Mouse (Mus musculus) neural tube, embryonic 15.5 days (tissue): ENCODE data around the gene Elovl2. TPM values are rescaled to one million over a fixed set of nuclear protein-coding genes. Genes with fewer than 3 reads are reported as not detected.
"Not testable (repeated sequence)": the region's sequence is repeated elsewhere in the genome, so short reads cannot be mapped to it uniquely, and the experiment has no call there.

ENCODE experiments used
- ATAC-seq: fragments of 200-750 bp; cut with Nextera tagmentation; 2 replicates; pipeline ENCODE4 v1.8.0; 2017; ENCODE audit warnings: mild to moderate bottlenecking, moderate TSS enrichment, moderate library complexity; ENCODE audit not compliant: low FRiP score
- H3K27ac ChIP-seq: fragments of 300-500 bp; sonication (generic); replicated peaks from 2 replicates; pipeline ENCODE4 v1.5.1; 2015; ENCODE audit warnings: mild to moderate bottlenecking, inconsistent platforms
- H3K27me3 ChIP-seq: fragments of 300-500 bp; sonication (generic); replicated peaks from 2 replicates; pipeline ENCODE4 v1.6.1; 2015; ENCODE audit warnings: inconsistent platforms
- H3K36me3 ChIP-seq: fragments of 300-500 bp; sonication (generic); 2 replicates; pipeline ENCODE4 v1.6.1; 2015; ENCODE audit warnings: inconsistent platforms
- H3K4me1 ChIP-seq: fragments of 300-500 bp; sonication (generic); 2 replicates; pipeline ENCODE4 v1.6.1; 2015; ENCODE audit warnings: inconsistent platforms
- H3K4me2 ChIP-seq: fragments of 300-500 bp; sonication (generic); 2 replicates; pipeline ENCODE4 v1.6.1; 2015; ENCODE audit warnings: inconsistent platforms, mild to moderate bottlenecking, moderate library complexity
- H3K4me3 ChIP-seq: fragments of 300-500 bp; sonication (generic); replicated peaks from 2 replicates; pipeline ENCODE4 v1.5.1; 2015; ENCODE audit warnings: mild to moderate bottlenecking, inconsistent platforms
- H3K9ac ChIP-seq: fragments of 300-500 bp; sonication (generic); replicated peaks from 2 replicates; pipeline ENCODE4 v1.6.1; 2015; ENCODE audit warnings: mild to moderate bottlenecking, inconsistent platforms
- H3K9me3 ChIP-seq: fragments of 300-500 bp; sonication (generic); replicated peaks from 2 replicates; pipeline ENCODE4 v1.6.1; 2016; ENCODE audit warnings: inconsistent platforms
- WGBS: fragments of 180-500 bp; shearing (Covaris S2); methylation state at CpG from one replicate; pipeline ENCODE4 v1.1.7; 2015; ENCODE audit warnings: mixed read lengths; 5-methylcytosine and 5-hydroxymethylcytosine counted together
- polyA plus RNA-seq: library from polyadenylated mRNA; unstranded; fragments of >200 nt; fragmentation: Nextera tagmentation; extraction: Ambion mirVana; gene quantifications from 2 replicates; pipeline ENCODE4 v1.2.1, GENCODE M21; 2015

Elovl2 gene
- polyA plus RNA-seq, result 30.7 and 35.2 TPM in 2 replicates

GRCm38 (mm10) chr13:41220304-41220834 lies at the start of gene Elovl2:
Gene Elovl2 (minus strand): TSS chr13:41220405.
- H3K9me3 ChIP-seq, result peaks cover 4% of the 10 kb centered on the region; the same call in 1 of the 2 replicates
- 2% methylated on average over 50 of the region's 77 CpGs for WGBS
- peaks cover 15% of the 10 kb centered on the region for H3K4me1 ChIP-seq
- ATAC-seq, result peak; percentile 94
- H3K36me3 ChIP-seq, result no peaks in the 10 kb centered on the region
- H3K4me2 ChIP-seq, result peak within 1 kb of the TSS; percentile 56
- H3K4me3 ChIP-seq, result peak within 1 kb of the TSS; percentile 66
- peak within 1 kb of the TSS; percentile 66 for H3K9ac ChIP-seq
- H3K27me3 ChIP-seq, result no peaks in the 10 kb centered on the region
- peak within 1 kb of the TSS; percentile 69 for H3K27ac ChIP-seq

- Histone ChIP-seq H3K27me3 (no peaks in the 10 kb centered on the region), H3K27ac (no peak overlapping the region), H3K4me1 (no peaks in the 10 kb centered on the region), H3K4me3 (no peak overlapping the region), H3K9me3 (no peaks in the 10 kb centered on the region), H3K4me2 (peak overlapping the region; percentile 2), H3K9ac (no peak overlapping the region), H3K36me3 (peaks cover 3% of the 10 kb centered on the region; the same call in 1 of the 2 replicates)
- peak; percentile 41; the same call in 1 of the 2 replicates for ATAC-seq
- WGBS, result 29% methylated on average over 7 of the region's 7 CpGs
Measured at GRCm38 (mm10) chr13:41267827-41268408, 47.7 kb upstream of the Elovl2 start.

DNA sequence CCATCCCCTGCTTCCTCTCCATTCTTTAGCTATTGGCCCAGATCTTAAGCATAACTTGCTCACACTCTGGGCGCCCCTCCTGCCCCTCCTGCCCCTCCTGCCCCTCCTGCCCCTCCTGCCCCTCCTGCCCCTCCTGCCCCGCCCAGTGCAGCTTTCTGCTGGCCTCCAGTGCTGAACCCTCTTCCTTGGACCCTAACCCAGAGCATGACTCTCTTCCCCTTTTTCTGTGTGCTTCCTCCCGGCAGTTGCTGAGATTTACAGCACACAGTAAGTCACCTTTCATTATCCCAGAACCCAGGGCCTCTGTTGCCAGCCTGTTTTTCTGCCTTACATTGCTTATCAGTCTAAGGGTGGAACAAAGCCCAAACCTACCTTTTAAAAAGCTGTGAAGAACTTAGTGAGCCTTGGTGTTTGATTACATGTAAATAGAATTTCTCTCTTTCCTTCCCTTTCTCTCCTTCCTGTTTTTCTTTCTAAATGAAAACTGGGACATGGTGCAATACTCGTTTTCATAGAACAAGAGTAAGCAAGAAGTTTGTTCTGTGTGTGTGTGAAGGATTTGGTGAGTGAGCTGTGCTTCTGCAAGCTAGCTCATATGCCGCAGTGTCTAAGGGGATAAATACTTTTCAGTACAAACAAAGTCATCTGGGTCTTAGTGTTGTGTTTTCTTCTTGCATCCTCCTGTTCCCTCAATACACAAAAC lies 43.2 kb upstream of the Elovl2 start:
- WGBS, result 79% methylated on average over 5 of the region's 5 CpGs
- no peak for ATAC-seq
- H3K27ac ChIP-seq, result no peak overlapping the region

DNA sequence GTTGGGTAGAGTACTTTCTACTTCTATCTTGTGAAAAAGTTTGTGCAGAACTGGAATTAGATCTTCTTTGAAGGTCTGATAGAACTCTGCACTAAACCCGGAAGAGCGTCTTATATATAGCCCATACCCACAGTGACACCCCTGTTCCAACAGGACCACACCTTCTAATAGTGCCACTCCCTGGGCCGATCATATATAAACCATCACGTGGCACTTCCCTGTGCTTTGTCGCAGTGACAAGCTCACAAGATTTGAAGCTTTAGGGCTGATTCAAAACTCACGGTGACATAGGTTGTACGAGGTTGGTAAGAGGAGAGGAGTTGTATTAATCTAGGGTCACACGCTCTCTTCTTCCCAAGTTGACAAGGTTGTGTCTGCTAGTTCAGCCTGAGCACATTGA lies 41.4 kb upstream of the Elovl2 start:
- not testable (repeated sequence) for ATAC-seq, H3K9ac ChIP-seq, H3K9me3 ChIP-seq, H3K4me3 ChIP-seq, H3K4me2 ChIP-seq, H3K27me3 ChIP-seq, H3K27ac ChIP-seq, H3K36me3 ChIP-seq, H3K4me1 ChIP-seq
- 94% methylated on average over 8 of the region's 8 CpGs for WGBS

More for the DNA sequence above, 43.2 kb upstream of the Elovl2 start:
- Histone ChIP-seq H3K4me3 (no peak overlapping the region), H3K9me3 (no peaks in the 10 kb centered on the region), H3K36me3 (no peaks in the 10 kb centered on the region), H3K4me1 (no peaks in the 10 kb centered on the region), H3K27me3 (no peaks in the 10 kb centered on the region), H3K4me2 (no peak overlapping the region), H3K9ac (no peak overlapping the region)

DNA sequence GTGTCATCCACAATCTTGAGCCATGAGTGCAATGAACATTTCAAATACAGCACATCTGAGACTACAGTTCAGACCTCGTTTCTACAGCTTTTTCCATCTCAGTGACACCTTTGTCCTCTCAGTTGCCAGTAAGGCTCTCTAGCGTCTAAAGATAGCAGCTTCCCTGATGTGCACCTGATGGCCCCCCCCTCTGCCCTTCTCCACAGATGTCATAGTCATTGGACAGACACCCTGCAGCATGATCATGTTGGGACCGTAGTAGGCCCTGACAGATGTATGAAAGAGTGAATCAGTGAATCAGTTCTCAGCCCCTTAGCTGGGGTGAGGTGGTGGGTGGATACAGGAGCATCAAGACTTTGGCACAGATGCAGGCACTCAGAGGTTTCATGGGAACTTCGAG lies 37.6 kb upstream of the Elovl2 start:
- 89% methylated on average over 4 of the region's 4 CpGs for WGBS
- no peak for ATAC-seq
- no peak overlapping the region for H3K27ac ChIP-seq
- H3K4me3 ChIP-seq, result no peak overlapping the region
- H3K4me2 ChIP-seq, result no peak overlapping the region
- H3K9ac ChIP-seq, result no peak overlapping the region
- no peaks in the 10 kb centered on the region for H3K9me3 ChIP-seq
- no peaks in the 10 kb centered on the region for H3K27me3 ChIP-seq
- no peaks in the 10 kb centered on the region for H3K4me1 ChIP-seq
- no peaks in the 10 kb centered on the region for H3K36me3 ChIP-seq

GRCm38 (mm10) chr13:41256962-41257361 lies 36.8 kb upstream of the Elovl2 start:
- Histone ChIP-seq H3K9ac (no peak overlapping the region), H3K36me3 (no peaks in the 10 kb centered on the region), H3K9me3 (no peaks in the 10 kb centered on the region), H3K4me2 (no peak overlapping the region), H3K4me1 (peaks cover 4% of the 10 kb centered on the region; the same call in 1 of the 2 replicates), H3K27ac (no peak overlapping the region), H3K4me3 (no peak overlapping the region), H3K27me3 (no peaks in the 10 kb centered on the region)
- 95% methylated on average over 3 of the region's 3 CpGs for WGBS
- ATAC-seq, result no peak

DNA sequence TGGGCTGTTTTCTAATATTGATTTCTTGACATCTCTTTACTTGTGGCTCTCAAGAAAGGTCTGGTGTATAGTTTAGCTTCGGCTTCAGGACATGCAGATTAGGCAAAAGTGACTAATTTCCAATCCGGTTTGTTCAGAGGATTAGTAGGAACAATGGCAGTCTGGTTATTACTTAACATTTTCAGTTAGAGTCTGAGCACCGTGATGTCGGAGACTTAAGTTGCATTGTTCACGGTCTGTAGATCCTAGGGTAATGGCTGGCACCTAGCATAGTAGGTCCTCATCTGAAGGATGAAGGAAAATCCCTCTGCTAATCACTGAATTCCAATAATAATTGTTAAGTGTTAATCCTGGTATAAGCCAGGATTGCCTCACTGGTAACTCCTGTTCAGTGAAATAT lies 35.9 kb upstream of the Elovl2 start:
- H3K4me1 ChIP-seq, result peaks cover 12% of the 10 kb centered on the region
- 92% methylated on average over 5 of the region's 5 CpGs for WGBS
- H3K4me3 ChIP-seq, result no peak overlapping the region
- ATAC-seq, result no peak
- H3K4me2 ChIP-seq, result no peak overlapping the region
- no peaks in the 10 kb centered on the region for H3K36me3 ChIP-seq
- no peak overlapping the region for H3K27ac ChIP-seq
- H3K9ac ChIP-seq, result no peak overlapping the region
- H3K9me3 ChIP-seq, result no peaks in the 10 kb centered on the region
- H3K27me3 ChIP-seq, result no peaks in the 10 kb centered on the region

DNA sequence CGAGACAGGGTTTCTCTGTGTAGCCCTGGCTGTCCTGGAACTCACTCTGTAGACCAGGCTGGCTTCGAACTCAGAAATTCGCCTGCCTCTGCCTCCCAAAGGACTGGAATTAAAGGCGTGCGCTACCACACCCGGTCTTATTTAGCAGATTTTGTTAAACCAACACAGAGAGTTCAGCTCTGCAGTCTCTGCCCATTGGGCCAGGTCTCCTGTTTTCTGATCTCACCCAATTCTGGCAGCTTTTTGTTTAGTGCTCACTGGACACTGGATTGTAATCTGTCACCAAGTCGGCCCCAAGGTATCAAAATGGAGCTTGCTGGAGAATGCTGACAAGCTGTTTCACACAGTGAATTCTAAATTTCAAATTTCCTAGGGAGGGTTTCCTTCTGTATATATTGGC lies 32.5 kb upstream of the Elovl2 start:
- WGBS, result 91% methylated on average over 7 of the region's 7 CpGs

GRCm38 (mm10) chr13:41252141-41252540 lies 31.9 kb upstream of the Elovl2 start:
- Histone ChIP-seq H3K9ac (no peak overlapping the region), H3K4me2 (no peak overlapping the region), H3K4me1 (peaks cover 23% of the 10 kb centered on the region), H3K36me3 (no peaks in the 10 kb centered on the region), H3K9me3 (no peaks in the 10 kb centered on the region), H3K27me3 (no peaks in the 10 kb centered on the region), H3K4me3 (no peak overlapping the region), H3K27ac (no peak overlapping the region)
- ATAC-seq, result no peak
- WGBS, result 89% methylated on average over 6 of the region's 6 CpGs

More for the DNA sequence above, 32.5 kb upstream of the Elovl2 start:
- Histone ChIP-seq H3K36me3 (no peaks in the 10 kb centered on the region), H3K4me3 (no peak overlapping the region), H3K9ac (no peak overlapping the region), H3K27ac (no peak overlapping the region), H3K9me3 (no peaks in the 10 kb centered on the region), H3K4me1 (peaks cover 23% of the 10 kb centered on the region), H3K27me3 (no peaks in the 10 kb centered on the region), H3K4me2 (no peak overlapping the region)
- no peak for ATAC-seq

- Histone ChIP-seq H3K4me3 (no peak overlapping the region), H3K9me3 (no peaks in the 10 kb centered on the region), H3K9ac (no peak overlapping the region), H3K4me1 (peaks cover 23% of the 10 kb centered on the region), H3K27me3 (no peaks in the 10 kb centered on the region), H3K36me3 (no peaks in the 10 kb centered on the region), H3K4me2 (peak overlapping the region; percentile 68; the same call in 1 of the 2 replicates), H3K27ac (no peak overlapping the region)
- ATAC-seq, result no peak
- 83% methylated on average over 5 of the region's 5 CpGs for WGBS
Measured at GRCm38 (mm10) chr13:41251667-41252066, 31.5 kb upstream of the Elovl2 start.

DNA sequence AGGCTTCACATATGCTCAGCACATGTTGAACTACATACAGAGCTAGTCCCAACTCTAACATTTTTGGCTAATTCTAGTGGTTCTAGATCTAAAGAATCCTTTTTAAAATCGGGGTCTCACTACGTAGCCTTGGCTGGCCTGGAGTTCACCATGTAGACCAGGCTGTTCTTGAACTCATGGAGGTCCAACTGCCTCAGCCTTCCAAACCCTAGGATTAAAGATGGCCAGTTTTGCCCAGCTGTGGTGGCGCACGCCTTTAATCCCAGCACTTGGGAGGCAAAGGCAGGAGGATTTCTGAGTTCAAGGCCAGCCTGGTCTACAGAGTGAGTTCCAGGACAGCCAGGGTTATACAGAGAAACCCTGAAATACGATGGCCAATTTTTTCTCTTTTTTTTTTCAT lies 31.0 kb upstream of the Elovl2 start:
- H3K27ac ChIP-seq, H3K9ac ChIP-seq, H3K27me3 ChIP-seq, H3K36me3 ChIP-seq, ATAC-seq, H3K9me3 ChIP-seq: not testable (repeated sequence)
- Histone ChIP-seq H3K4me1 (peaks cover 23% of the 10 kb centered on the region), H3K4me3 (peak overlapping the region; percentile 67; the same call in 1 of the 2 replicates), H3K4me2 (peak overlapping the region; percentile 68)
- WGBS, result 94% methylated on average over 5 of the region's 5 CpGs
